Comparison of ENCODE assay signal across 8 mouse cellular contexts in the genomic region with DNA sequence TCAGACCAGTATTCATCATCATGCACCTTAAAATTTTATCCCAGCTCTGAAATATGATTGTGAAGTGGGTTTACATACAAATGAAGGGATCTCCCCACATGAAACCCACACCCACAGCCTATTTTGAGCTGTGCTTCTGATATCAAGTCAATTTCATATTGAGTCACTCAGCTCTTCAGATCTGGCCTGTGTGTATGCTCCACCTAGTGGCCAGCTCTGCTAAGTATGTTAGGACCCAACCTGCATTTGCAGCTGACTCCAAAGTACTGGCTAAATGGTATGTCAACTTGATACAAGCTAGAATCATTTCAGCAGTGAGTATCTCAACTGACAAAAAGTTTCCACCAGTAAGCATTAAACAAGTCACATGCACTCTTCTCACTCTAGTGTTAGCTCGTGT.
DNase-seq lines count a peak whose midpoint lies in the region; ATAC-seq lines count a peak whose summit lies in the region.
"Had no signal": no experiment of that assay in that cellular context is flagged by ENCODE, and none has a peak within 500 bp of the region (broad histone marks: within the 10 kb centered on the region; RNA-seq: fewer than 3 reads in every experiment).

No protein-coding gene starts in this region.

- no peak overlapping the region for H3K4me2 ChIP-seq in forebrain, embryonic 15.5 days (replicated peaks)
- no peak overlapping the region for H3K4me2 ChIP-seq in liver, embryonic 11.5 days
- H3K4me2 ChIP-seq: liver, embryonic 13.5 days had no signal

- H3K4me3 ChIP-seq in forebrain, embryonic 15.5 days, result no peak overlapping the region
- H3K4me3 ChIP-seq in liver, embryonic 11.5 days (ENCODE audit: low read depth, low read length), result no peak overlapping the region
- H3K4me3 ChIP-seq: liver, embryonic 13.5 days had no signal

- DNase-seq in right cerebral cortex, adult 18-20 months, result peak; percentile 62
- DNase-seq in right cerebral cortex, postnatal 14 days, result no peak
- peak; percentile 24 for DNase-seq in cerebellum, adult 11 months
- DNase-seq in liver, embryonic 11.5 days (ENCODE audit: low spot score), result no peak
- no peak for DNase-seq in thymus, adult 18-20 months
- DNase-seq in gastrocnemius, postnatal 25 days, result no peak
- DNase-seq: liver, embryonic 13.5 days had no signal

- H3K27me3 ChIP-seq in forebrain, embryonic 15.5 days, result no peaks in the 10 kb centered on the region
- no peaks in the 10 kb centered on the region for H3K27me3 ChIP-seq in liver, embryonic 11.5 days (replicated peaks; ENCODE audit: control insufficient read depth, insufficient read depth, low read length)
- H3K27me3 ChIP-seq: liver, embryonic 13.5 days had no signal

- H3K36me3 ChIP-seq in forebrain, embryonic 15.5 days, result no peaks in the 10 kb centered on the region
- no peaks in the 10 kb centered on the region for H3K36me3 ChIP-seq in liver, embryonic 11.5 days (ENCODE audit: control insufficient read depth, insufficient read depth, low read length)
- H3K36me3 ChIP-seq: liver, embryonic 13.5 days had no signal

- H3K9ac ChIP-seq in forebrain, embryonic 15.5 days (replicated peaks), result no peak overlapping the region
- no peak overlapping the region for H3K9ac ChIP-seq in liver, embryonic 11.5 days (ENCODE audit: low read depth, low read length)
- H3K9ac ChIP-seq: liver, embryonic 13.5 days had no signal

- H3K9me3 ChIP-seq in forebrain, embryonic 15.5 days, result no peaks in the 10 kb centered on the region
- no peaks in the 10 kb centered on the region for H3K9me3 ChIP-seq in liver, embryonic 11.5 days (ENCODE audit: control insufficient read depth, low read length)
- H3K9me3 ChIP-seq: liver, embryonic 13.5 days had no signal

- peak; percentile 68; the same call in 1 of the 2 replicates for ATAC-seq in forebrain, embryonic 15.5 days (replicated peaks)
- ATAC-seq in liver, embryonic 11.5 days (replicated peaks; ENCODE audit: low FRiP score), result peak; percentile 58; the same call in 1 of the 2 replicates

- no peak overlapping the region for H3K27ac ChIP-seq in forebrain, embryonic 15.5 days (replicated peaks)
- H3K27ac ChIP-seq in liver, embryonic 11.5 days (ENCODE audit: low read depth, low read length), result no peak overlapping the region
- H3K27ac ChIP-seq: liver, embryonic 13.5 days had no signal

- no peaks in the 10 kb centered on the region for H3K4me1 ChIP-seq in forebrain, embryonic 15.5 days
- no peaks in the 10 kb centered on the region for H3K4me1 ChIP-seq in liver, embryonic 11.5 days (replicated peaks; ENCODE audit: control insufficient read depth, insufficient read depth, low read length)
- H3K4me1 ChIP-seq: liver, embryonic 13.5 days had no signal

- 39% methylated on average over 1 of the region's 1 CpGs for WGBS in forebrain, embryonic 15.5 days
- WGBS in liver, embryonic 11.5 days, result 19% methylated on average over 1 of the region's 1 CpGs

Comparison
In these comparisons a context has a peak if more than half of its experiments do, and no peak if none do; other contexts are left out.
1. DNase-seq: peak in right cerebral cortex, adult 18-20 months (single experiment) and cerebellum, adult 11 months (single experiment); none in right cerebral cortex, postnatal 14 days (single experiment), liver, embryonic 11.5 days (single experiment), thymus, adult 18-20 months (0 of 2) and gastrocnemius, postnatal 25 days (single experiment).